Mouse (Mus musculus): ENCODE data around the gene Nfrkb.

Nfrkb gene

GRCm38 (mm10) chr9:31428971-31429370, 43.0 kb downstream of the Nfrkb start:
- DNase-seq (ENCODE audit: low spot score): no peak

DNA sequence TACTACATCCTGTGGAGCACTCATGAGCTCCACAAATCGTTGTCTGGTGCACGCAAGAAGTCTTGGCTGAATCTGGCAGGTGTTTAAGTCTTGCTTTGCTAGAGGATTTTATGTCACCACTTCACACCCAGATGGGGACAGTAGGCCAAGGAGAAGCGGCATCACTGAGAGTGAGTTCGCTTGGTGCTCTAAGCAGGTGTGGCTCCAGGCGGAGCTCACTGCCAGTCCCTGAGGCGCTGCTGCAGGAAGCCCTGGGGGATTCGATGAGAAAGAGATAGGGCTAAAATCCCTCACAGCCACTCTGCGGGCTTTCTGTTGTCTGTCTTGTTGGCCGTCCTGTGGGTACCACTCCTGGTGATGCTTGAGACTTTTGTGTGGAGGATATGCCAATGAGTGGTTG, 44.0 kb downstream of the Nfrkb start:
- DNase-seq (ENCODE audit: low spot score): no peak

GRCm38 (mm10) chr9:31431751-31432150, 45.8 kb downstream of the Nfrkb start:
- DNase-seq (ENCODE audit: low spot score): no peak

GRCm38 (mm10) chr9:31432336-31432975, 46.5 kb downstream of the Nfrkb start:
- DNase-seq (ENCODE audit: low spot score): no peak

- DNase-seq (ENCODE audit: low spot score): no peak
Measured at GRCm38 (mm10) chr9:31433431-31433830, 47.4 kb downstream of the Nfrkb start.

DNA sequence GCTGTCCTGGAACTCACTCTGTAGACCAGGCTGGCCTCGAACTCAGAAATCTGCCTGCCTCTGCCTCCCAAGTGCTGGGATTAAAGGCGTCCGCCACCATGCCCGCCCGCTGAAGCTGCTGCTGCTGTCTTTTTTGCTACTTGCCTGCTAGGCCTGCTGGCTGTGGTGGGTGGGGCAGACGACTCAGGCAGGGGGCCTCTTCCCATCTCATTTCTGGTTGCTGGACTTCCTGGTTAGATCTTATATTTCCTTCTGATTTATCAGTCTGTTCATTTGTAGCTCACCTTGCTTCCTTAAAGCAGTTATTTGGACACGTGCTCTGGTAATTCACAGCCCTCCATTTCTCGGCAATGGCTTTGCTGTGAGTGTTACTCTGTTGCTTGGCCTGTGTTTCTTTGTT, 49.4 kb downstream of the Nfrkb start:
- DNase-seq (ENCODE audit: low spot score): no peak

- DNase-seq (ENCODE audit: low spot score): no peak
Measured at GRCm38 (mm10) chr9:31437861-31438260, 51.9 kb downstream of the Nfrkb start.

DNA sequence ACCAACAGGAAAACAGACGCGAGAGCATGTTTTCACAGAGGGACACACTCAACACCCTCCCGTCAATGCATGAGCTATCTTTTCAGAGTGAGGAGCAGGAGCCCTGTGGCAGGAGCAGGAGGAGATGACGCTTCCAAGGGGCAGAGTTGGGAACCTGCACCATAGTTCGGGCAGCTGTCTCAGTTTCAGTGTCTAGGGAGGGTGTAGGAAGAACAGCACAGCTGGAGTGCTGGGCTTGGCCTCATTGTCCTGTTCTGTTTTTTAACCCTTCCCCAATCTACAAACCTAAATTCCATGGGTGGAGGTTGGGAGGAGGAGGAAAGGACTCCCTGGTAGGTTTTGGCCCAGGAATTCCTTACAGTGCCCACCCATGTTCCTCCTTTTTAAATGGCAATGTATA, 52.8 kb downstream of the Nfrkb start:
- no peak for DNase-seq (ENCODE audit: low spot score)

GRCm38 (mm10) chr9:31439341-31439740, 53.3 kb downstream of the Nfrkb start:
- no peak for DNase-seq (ENCODE audit: low spot score)

GRCm38 (mm10) chr9:31440366-31440765, 54.4 kb downstream of the Nfrkb start:
- DNase-seq (ENCODE audit: low spot score): no peak

GRCm38 (mm10) chr9:31441487-31441886, 55.5 kb downstream of the Nfrkb start:
- DNase-seq (ENCODE audit: low spot score): no peak

GRCm38 (mm10) chr9:31444236-31444635, 58.2 kb downstream of the Nfrkb start:
- no peak for DNase-seq (ENCODE audit: low spot score)

- no peak for DNase-seq (ENCODE audit: low spot score)
Measured at GRCm38 (mm10) chr9:31449145-31449772, 63.3 kb downstream of the Nfrkb start.

- no peak for DNase-seq (ENCODE audit: low spot score)
Measured at GRCm38 (mm10) chr9:31452166-31452565, 66.2 kb downstream of the Nfrkb start.

DNA sequence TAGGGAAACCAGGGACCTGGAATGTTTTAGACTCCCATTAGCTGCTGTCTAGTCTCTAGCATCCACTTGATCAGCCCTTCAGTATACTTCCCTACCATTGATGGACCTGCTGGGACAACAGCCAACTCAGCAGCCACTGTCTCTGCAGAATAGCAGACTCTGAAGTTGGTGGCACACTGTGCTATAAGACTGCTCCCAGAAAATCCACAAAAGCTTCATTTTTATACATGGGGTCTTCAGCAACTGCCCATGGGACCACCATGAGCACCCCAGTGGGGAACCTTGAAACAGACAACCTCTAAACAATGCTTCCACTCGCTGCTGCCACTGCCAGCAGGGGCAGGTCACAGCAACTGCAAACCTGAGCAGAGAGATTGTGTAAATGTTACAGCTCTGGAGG, 68.4 kb downstream of the Nfrkb start:
- DNase-seq (ENCODE audit: low spot score): no peak

DNA sequence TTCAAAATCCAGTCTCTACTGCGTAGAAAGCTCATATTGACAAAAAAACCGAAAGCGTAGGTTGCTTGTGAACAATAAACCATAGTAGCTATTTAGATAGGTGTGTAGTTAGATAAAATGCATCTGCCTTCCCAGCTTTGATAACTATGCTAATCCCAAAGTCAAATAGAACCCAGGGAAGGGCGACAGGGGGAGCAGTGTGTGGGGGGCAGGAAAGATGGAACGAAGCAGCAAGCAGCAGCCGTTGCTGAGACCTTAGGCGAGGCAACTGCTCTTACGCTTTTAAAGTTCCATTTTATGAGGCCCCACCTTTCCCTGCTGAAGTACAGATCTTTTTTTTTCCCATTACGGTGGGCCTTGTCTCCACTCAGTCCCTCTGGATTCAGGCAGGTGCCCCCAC, 77.2 kb downstream of the Nfrkb start:
- DNase-seq (ENCODE audit: low spot score): no peak

- DNase-seq (ENCODE audit: low spot score): no peak
Measured at GRCm38 (mm10) chr9:31463692-31464474, 77.9 kb downstream of the Nfrkb start, which contains the start of gene Tmem45b. TSS of gene Tmem45b (minus strand) at chr9:31464462.
